Mouse (Mus musculus) cortical plate, adult 2 months (tissue): ENCODE measurements around the gene Actr5.

ENCODE experiments used
- CTCF ChIP-seq: fragments of 200-500 bp; IDR thresholded peaks from 2 replicates; pipeline ENCODE4 v1.5.1; 2011; ENCODE audit warnings: mild to moderate bottlenecking, control low read depth, low read length; ENCODE audit not compliant: insufficient read depth; ENCODE audit errors: extremely low read depth
- POLR2A ChIP-seq: fragments of 200-500 bp; IDR thresholded peaks from 2 replicates; pipeline ENCODE4 v1.6.1; 2011; ENCODE audit warnings: mild to moderate bottlenecking, low read length, control low read depth; ENCODE audit not compliant: insufficient read depth; ENCODE audit errors: extremely low read depth

DNA sequence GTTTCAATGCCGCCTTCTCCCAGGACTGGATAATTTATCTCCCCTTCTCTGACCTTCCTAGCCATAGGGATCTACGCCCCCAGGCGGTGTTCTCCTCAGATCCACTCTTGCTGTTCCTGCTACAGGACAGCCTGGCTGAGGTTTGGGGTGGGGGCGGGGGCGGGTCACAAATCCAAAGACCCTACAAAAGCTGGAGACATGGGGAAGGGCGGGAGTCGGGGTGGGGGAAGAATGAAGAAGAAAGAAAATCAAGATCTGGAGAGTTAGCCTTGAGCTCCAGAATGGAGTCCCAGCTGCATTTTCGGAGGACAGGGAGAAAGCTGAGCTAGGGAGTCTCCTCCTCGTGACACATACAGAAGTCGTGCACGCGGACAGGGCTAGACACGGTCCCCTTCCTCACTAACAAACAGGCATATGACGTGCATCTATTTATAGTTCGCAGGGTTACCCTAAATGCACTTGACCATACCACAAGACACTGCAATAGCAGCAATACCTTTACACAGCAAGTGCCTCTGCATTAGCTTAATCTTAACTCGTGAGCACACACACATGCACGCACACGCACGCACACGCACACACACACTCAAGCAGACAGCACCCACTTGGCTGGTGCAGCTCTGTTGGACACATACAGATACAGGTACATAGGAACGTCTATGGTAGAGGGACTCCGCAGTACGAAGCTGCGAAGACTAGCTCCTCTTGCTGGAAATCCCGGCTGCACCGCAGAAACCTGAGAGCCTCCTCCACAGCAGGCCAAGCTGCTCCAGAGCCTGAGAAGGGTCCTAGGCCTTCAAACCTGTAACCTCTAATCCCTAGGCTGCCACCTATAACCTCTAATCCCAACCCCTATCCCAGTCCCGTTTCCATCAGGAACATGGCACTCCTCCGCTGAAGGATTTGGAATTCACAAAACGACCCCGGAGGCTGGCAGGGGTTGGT is 12.7 kb upstream of the Actr5 start:
- TF ChIP-seq CTCF (no peak), POLR2A (no peak)
